Mouse (Mus musculus) ovary, postnatal 36 days (tissue): ENCODE results near the gene Msln.
A peak's percentile ranks its signal among the peaks of the same experiment; 100 is the strongest.

ENCODE experiments used
- DNase-seq: peaks from one replicate; pipeline ENCODE4 v3.0.0; 2022; ENCODE audit warnings: low spot score, mixed read lengths

Msln gene

DNA sequence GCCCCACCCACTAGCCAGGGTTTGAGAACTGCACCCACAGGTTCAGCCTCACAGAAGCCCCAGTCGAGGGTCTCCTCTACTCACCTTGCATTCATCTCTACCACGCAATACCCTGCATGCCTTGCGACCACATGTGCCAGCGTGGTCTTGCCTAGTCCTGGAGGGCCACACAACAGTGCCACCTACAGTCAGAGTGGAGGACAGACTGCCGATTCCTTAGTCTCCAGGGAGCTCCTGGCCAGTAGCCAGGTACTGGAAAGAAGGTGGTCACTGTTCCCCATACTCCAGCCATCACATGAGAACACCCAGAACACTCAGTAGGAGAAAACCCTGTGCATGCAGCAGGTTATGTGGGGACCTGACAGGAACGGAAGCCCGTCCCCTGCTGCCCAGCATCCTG, 30.3 kb downstream of the Msln start:
- no peak for DNase-seq

DNA sequence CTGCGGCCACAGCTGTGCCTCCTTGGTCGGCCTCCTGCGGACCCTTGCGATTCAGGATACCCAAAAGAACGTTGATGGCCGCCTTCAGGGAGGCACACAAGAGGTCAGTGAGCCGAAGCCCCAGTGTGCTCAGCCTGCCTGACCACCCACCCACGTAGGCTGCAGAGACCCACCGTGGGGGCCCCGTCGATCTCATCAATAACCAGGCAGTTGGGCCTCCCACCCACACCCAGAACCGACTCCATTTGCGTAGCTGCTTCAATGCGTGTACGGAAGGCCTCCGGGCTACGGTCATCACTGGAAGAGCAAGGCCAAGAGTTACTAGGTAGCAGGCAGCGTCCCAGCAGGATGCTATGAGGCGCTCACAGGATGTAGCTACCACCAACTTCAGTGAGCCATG, 30.7 kb downstream of the Msln start:
- no peak for DNase-seq

DNA sequence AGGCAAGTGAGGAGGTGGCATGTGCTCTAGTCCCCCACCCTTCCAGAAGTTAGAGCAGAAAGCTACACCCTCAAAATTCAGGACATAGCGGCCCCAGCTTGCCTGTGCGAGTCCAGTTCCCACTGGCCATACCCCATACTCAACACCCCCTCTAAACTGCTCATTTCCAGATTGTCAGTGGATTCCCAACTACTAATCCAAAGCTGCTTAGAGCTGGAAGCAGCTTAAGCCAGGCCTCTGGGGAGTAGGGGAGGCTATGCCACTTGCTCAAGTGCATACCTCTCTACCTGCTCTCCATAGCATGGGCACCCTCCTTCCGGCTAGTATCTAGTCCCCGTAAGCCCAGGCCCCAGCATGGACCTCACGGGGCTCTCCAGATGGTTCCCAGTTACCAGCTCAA, 32.7 kb downstream of the Msln start:
- no peak for DNase-seq

DNA sequence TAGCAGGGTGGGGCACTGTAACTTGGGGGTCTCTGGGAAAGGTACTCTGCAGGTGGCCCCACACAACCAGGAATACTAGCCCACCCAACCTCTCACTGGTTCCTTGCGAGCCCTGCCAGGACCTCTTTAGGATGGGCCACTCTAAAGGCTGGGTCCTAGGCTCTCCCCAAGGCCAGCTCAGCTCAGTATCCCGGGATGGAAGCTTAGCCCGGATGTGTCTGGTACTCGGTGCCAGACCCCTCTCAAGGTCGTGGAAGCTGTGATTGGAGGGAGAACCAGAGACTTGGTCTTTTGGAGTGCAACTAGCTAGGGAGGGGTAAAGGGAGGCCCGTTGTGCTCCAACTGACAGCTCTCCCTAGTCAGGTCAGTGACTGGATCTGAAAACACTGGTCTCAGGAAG, 36.5 kb downstream of the Msln start:
- DNase-seq: no peak

DNA sequence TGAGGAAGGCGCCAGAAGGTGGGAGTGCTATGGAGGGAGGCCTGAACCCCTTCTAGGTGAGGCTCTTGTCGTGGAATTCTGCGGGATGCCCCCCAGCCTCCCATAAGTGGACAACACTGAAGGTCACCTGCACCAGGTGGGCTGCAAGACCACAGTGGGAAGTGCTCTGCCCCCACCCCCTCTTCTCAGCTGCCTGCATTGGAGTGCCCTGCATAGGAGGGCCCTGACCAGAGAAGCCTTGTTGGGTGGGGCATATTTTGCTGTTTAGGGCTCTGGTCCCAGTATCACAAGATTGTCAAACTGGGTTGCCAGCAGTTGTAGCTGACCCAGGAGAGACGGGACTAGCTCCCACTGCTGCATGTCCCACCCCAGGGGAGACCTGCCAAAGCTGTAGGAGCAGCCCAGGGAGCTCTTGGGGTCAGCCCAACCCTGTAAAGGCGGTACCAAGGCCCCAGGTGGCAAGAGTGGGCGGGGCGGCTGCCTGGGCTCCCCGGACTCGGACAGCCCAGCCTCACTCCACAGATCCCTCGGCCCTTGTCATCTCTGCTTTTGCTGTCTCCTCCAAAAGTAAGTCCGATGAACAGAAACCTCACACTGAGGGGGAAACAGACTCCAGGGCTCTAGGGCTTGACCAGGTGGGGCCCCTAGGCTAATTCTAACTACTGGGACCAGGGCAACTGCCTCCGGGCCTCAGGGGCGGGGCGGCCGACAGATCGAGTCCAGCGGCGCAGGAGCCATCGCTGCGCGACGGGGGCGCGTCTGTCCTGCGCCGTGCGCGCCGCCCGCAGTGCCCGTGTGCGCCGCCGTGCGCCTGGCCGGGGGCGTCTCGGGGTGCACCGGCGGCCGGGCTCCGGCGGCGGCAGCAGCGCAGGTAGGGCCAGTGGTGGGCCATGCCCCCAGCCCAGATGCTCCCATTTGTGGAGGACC, 37.2 kb downstream of the Msln start, which contains the start of gene Gng13:
Gene Gng13, plus strand, starts transcription at position 461 of the 927 bp plus-strand sequence.
- DNase-seq: peak; percentile 27

DNA sequence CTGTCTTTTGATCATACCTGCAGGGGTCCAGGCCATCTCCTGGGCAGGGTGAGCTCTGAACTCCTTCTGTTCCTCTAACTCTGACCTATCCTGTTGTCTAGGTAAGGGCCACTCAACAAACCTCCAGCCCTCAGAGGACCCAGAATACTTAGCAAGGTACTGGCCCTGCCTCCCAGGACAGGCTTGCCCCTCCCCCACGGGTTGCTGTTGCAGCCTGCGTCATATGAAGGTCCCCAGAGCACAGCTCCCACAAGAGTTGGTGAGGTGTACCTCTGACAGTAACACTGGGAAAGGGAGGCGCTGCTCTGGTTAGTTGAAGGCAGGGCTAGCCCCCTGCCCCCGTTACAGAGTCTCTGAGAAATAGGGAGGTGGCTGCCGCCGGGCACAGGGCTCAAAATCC, 38.0 kb downstream of the Msln start:
- no peak for DNase-seq

DNA sequence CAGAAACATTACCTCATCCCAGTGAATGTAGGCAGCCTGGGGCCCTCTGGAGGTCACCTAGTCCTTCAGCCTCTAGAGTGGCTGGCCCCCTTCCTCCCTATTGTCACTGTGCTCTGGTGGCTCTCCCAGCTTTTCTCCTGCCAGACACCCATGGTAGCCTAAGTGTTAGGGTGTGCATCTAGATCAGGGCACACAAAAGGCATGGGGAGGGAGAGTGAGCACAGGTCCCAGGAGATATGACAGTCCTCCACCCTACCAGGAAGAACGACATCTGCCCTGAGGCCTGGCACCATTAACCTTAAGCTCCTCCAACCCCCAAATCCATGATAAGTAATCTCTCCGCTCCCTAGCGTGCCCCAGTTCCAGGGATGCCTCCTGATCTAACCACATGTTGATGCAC, 38.6 kb downstream of the Msln start:
- DNase-seq: no peak

DNA sequence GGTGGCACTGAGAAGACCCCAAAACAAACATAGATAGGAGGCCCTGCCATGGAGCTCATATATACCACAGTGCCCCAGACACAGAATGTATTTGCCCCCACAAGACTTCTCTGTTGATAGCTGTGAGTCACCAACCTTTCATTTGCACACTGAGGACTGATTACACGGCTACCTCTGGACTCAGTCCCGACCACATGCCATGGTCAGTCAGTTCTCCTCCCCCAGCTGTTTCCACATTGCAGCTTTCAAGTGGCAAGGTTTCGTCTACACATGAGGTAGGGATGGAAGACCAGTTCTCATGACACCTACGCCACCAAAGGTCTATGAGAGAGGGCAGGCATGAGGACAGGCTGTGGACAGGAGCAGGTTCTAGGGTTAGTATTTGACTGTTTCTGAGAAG, 43.0 kb downstream of the Msln start:
- no peak for DNase-seq

DNA sequence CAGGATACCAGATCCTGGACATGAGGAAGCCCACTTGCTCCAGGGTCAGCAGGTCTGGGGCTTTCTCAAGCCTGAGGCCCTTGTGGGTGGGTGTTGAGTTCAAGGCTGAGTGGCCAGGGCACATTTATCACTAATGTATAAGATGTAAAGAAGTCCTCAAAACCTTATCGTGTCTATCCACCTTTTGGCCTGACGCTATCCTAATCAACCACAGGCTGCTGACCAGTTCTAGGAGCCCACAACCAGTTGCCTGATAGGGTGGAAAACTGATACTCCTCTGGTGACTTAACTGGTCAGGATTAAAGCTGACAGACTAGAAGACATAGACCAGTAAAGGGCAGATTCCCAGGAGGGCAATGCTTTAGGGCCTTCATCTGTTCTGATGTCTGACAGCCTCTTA, 44.2 kb downstream of the Msln start:
- no peak for DNase-seq

DNA sequence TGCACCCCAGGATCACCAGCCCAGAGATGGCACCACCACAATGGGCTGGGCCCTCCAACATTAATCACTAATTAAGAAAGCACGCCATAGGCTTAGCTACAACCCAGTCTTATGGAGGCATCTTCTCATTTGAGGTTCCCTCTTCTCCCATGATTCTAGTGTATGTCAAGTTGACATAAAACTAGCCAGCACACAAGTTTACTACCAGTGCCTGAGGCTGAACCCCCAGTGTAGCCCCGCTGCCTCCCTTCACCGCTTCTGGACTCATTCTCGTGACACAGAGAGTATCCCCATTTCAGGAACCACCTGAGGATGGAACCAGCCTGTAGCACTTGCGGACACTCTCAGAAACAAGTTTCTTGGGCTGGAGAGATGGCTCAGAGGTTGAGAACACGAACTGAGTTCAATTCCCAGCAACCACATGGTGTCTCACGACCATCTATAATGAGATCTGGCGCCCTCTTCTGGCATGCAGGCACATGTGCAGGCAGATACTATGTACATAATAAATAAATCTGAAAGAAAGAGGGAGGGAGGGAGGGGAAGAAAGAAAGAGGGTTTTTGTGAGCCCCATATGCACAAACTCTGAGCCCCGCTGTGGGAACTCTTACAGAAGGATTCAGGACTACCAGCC, 53.2 kb downstream of the Msln start:
- no peak for DNase-seq
